Mouse (Mus musculus): Measurements from ENCODE around the gene Rnf41.

The Rnf41 gene

GRCm38 (mm10) chr10:128459409-128460269 lies 48.2 kb downstream of the Rnf41 start:
- in situ Hi-C loops (cut with MseI, MboI), result loop anchor here in 1 of 2 experiments (10.0 kb wide), 1 partner anchor 85 kb away; the partner anchor contains the start of gene Ankrd52

DNA sequence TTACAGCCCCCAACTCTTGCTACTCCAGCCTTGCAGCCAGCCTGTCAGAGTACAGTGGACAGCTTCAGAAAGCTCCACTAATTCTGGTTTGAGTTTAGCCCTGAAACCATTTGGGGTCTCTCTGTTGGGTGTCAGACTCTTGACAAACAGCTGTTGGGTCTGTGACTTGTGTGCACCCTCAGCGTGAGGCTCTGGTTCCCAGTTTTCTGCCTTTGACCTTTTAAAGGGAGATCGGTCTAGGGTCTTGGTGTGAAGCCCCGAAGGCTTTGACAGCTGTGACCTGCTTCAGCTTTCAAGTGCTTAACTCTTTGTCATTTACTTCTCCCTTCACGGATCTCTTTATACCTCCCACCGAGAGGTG lies 48.8 kb downstream of the Rnf41 start:
- in situ Hi-C loops (cut with MseI, MboI), result no loop called here

GRCm38 (mm10) chr10:128474366-128474765 lies 62.9 kb downstream of the Rnf41 start:
- in situ Hi-C loops (cut with MseI, MboI), result no loop called here

DNA sequence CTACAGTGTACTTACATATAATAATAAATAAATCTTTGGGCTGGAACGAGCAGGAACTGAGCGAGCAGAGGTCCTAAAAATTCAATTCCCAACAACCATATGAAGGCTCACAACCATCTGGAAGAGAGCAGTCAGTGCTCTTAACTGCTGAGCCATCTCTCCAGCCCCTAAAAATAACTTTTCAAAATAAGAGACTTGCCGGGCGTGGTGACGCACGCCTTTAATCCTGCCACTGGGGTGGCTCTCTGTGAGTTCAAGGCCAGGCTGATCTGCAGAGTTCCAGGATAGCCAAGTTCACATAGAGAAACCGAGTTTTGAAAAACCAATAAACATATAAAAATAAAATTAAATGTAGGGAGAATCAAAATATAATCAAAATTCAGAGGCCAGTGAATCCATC lies 74.9 kb downstream of the Rnf41 start:
- in situ Hi-C loops (cut with MseI, MboI), result no loop called here

- in situ Hi-C loops (cut with MseI, MboI), result no loop called here
Measured at GRCm38 (mm10) chr10:128487861-128488712, 76.6 kb downstream of the Rnf41 start.

DNA sequence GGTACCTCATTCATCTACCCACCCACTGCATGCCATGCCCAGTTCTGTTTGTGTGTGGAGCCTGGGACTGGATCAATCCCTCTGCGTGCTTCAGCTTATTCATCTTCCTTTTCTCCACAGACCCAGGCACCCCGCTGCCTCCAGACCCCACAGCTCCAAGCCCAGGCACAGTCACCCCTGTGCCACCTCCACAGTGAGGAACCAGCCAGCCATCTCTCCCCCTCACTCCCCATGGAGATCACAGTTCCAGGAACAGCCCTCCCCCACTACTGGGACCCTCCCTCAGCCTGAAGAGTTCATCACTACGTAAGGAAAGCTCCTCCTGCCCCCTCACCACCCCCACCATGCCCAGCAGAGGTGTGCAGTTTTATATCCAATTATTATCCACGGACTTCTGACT lies 77.3 kb downstream of the Rnf41 start:
- in situ Hi-C loops (cut with MseI, MboI), result no loop called here

GRCm38 (mm10) chr10:128489380-128489779 lies 77.9 kb downstream of the Rnf41 start:
- in situ Hi-C loops (cut with MseI, MboI), result no loop called here

GRCm38 (mm10) chr10:128489785-128490184 lies 78.3 kb downstream of the Rnf41 start:
- in situ Hi-C loops (cut with MseI, MboI), result no loop called here

- in situ Hi-C loops (cut with MseI, MboI), result no loop called here
Measured at GRCm38 (mm10) chr10:128490232-128490631, 78.8 kb downstream of the Rnf41 start.

GRCm38 (mm10) chr10:128490912-128491311 lies 79.5 kb downstream of the Rnf41 start:
- in situ Hi-C loops (cut with MseI, MboI), result no loop called here

Data from mouse trophoblast stem cell (cell line).